Mouse (Mus musculus) liver, adult 10 weeks (tissue): Measurements from ENCODE around the gene Tex37. TPM values are rescaled to one million over a fixed set of nuclear protein-coding genes. Genes with fewer than 3 reads are reported as not detected.

Source experiments
- polyA plus RNA-seq: library from polyadenylated mRNA; stranded (reverse); fragments of 350-450 nt; fragmentation: Illumina TruSeq; extraction: RNeasy Lipid Tissue Mini Kit (QIAGEN cat#74804); gene quantifications from one replicate; pipeline ENCODE4 v1.2.3, GENCODE M21; 2014; ENCODE audit warnings: low read depth, low replicate concordance

Tex37 gene
- not detected for polyA plus RNA-seq

DNA sequence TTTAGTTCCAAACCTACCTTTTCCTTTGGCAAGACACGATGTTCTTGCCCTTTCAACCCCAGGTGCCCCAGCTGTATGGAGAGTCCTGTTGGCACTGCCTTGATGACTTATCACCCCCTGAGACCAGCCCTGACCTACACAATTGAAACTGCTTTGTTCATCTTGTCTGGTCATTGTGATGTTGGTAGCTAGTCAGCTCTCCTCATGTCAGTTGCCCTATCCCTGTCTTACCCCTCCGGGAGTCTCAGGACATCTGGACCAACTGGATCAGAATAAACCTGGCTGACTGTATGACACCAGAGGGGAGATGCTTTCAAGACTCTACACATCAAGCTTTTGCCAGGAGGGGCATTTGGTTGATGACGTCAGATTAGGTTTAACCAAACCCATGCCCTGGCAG, at the start of gene Tex37:
Gene Tex37, minus strand, starts transcription at position 101 of the 400 bp plus-strand sequence.

DNA sequence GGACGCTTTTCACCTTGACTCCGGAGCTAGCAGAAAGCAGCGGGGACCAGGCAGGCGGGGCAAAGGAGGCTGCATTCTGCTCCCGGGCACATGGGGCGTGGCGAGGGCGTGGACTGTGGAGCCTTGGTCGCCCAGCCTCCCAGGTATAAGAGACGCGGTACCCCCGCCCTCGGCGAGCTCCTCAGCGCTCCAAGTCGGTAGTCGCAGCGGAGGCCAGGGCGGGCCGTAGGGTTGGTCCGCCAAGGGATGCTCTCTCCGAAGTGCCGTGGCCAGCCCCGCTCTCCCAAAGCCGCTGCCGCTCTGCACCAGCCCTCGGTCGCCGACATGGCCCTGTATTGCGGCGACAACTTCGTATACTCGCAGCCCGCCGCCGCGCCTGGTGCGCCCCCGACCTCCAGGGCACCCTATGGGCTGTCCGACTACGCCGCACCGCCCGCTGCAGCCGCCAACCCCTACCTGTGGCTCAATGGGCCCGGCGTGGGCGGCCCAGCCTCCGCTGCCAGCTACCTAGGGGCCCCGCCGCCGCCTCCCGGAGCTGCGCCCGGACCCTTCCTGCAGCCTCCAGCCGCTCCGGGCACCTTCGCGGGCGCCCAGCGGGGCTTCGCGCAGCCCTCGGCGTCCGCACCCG, 37.7 kb upstream of the Tex37 start, which contains the start of gene Foxi3:
Gene Foxi3, plus strand, starts transcription at position 247 of the 628 bp plus-strand sequence.

Other genes starting within 250 kb of the Tex37 start
- gene Rpia, start 126.7 kb downstream of the Tex37 start, polyA plus RNA-seq: 2.9 TPM
- gene Eif2ak3, start 74.4 kb downstream of the Tex37 start, polyA plus RNA-seq: 7.3 TPM
- not detected for gene Foxi3, start 37.6 kb upstream of the Tex37 start, polyA plus RNA-seq
- gene Thnsl2, start 225.5 kb upstream of the Tex37 start, polyA plus RNA-seq: 18.8 TPM